Mouse (Mus musculus): ENCODE measurements around the gene Hist1h4i. TPM values are rescaled to one million over a fixed set of nuclear protein-coding genes. Genes with fewer than 3 reads are reported as not detected.

Gene Hist1h4i
- total and polyA plus RNA-seq, 3 experiments = 12.6 to 284 (median 52.2) TPM

GRCm38 (mm10) chr13:22006334-22007120 is 34.6 kb downstream of the Hist1h4i start:
- Histone ChIP-seq H3K4me3 (ENCODE audit: low read depth, low read length) (peak overlapping the region; percentile 70), H3K9me3 (replicated peaks) (no peaks in the 10 kb centered on the region), H3K36me3 (replicated peaks) (no peaks in the 10 kb centered on the region), H3K4me1 (ENCODE audit: insufficient read depth, low read depth, low read length) (peaks cover 30% of the 10 kb centered on the region), H3K27me3 (ENCODE audit: insufficient read depth, low read length) (peaks cover 90% of the 10 kb centered on the region)
- ATAC-seq (ENCODE audit: extremely low read depth, insufficient number of reproducible peaks, low FRiP score, poor library complexity, severe bottlenecking) (no peak), DNase-seq (ENCODE audit: low spot score) (no peak)
- TF ChIP-seq POLR2AphosphoS5 (IDR thresholded peaks at IDR 0.05; ENCODE audit: insufficient replicate concordance, low read depth, low read length) (no peak), TAL1 (conservative IDR thresholded peaks at IDR 0.05; ENCODE audit: low read depth, low read length) (no peak), GATA2 (IDR thresholded peaks at IDR 0.05; ENCODE audit: borderline replicate concordance, low read depth, low read length) (no peak), CTCF (IDR thresholded peaks at IDR 0.05; ENCODE audit: low read depth, low read length) (no peak), GATA1 (IDR thresholded peaks at IDR 0.05; ENCODE audit: borderline replicate concordance, low read length) (no peak)

- DNase-seq (ENCODE audit: low spot score) (no peak), ATAC-seq (ENCODE audit: extremely low read depth, insufficient number of reproducible peaks, low FRiP score, poor library complexity, severe bottlenecking) (peak; percentile 55; the same call in 1 of the 2 replicates)
- peak overlapping the region; percentile 70 for H3K4me3 ChIP-seq (ENCODE audit: low read depth, low read length)
- H3K36me3 ChIP-seq (replicated peaks) = no peaks in the 10 kb centered on the region
- peaks cover 36% of the 10 kb centered on the region for H3K4me1 ChIP-seq (ENCODE audit: insufficient read depth, low read depth, low read length)
- TF ChIP-seq CTCF (IDR thresholded peaks at IDR 0.05; ENCODE audit: low read depth, low read length) (no peak), GATA2 (IDR thresholded peaks at IDR 0.05; ENCODE audit: borderline replicate concordance, low read depth, low read length) (no peak), POLR2AphosphoS5 (IDR thresholded peaks at IDR 0.05; ENCODE audit: insufficient replicate concordance, low read depth, low read length) (no peak), TAL1 (conservative IDR thresholded peaks at IDR 0.05; ENCODE audit: low read depth, low read length) (no peak), GATA1 (IDR thresholded peaks at IDR 0.05; ENCODE audit: borderline replicate concordance, low read length) (no peak)
- peaks cover 91% of the 10 kb centered on the region for H3K27me3 ChIP-seq (ENCODE audit: insufficient read depth, low read length)
- no peaks in the 10 kb centered on the region for H3K9me3 ChIP-seq (replicated peaks)
Measured at GRCm38 (mm10) chr13:22005605-22006333, 35.4 kb downstream of the Hist1h4i start.

GRCm38 (mm10) chr13:22001823-22002222 is 39.3 kb downstream of the Hist1h4i start:
- Histone ChIP-seq H3K4me3 (ENCODE audit: low read depth, low read length) (no peak overlapping the region), H3K9me3 (replicated peaks) (no peaks in the 10 kb centered on the region), H3K36me3 (replicated peaks) (no peaks in the 10 kb centered on the region), H3K27me3 (ENCODE audit: insufficient read depth, low read length) (peaks cover 90% of the 10 kb centered on the region), H3K4me1 (ENCODE audit: insufficient read depth, low read depth, low read length) (peaks cover 40% of the 10 kb centered on the region)
- TF ChIP-seq TAL1 (conservative IDR thresholded peaks at IDR 0.05; ENCODE audit: low read depth, low read length) = no peak
- no peak for TF ChIP-seq GATA2 (IDR thresholded peaks at IDR 0.05; ENCODE audit: borderline replicate concordance, low read depth, low read length)
- TF ChIP-seq POLR2AphosphoS5 (IDR thresholded peaks at IDR 0.05; ENCODE audit: insufficient replicate concordance, low read depth, low read length) = no peak
- no peak for TF ChIP-seq CTCF (IDR thresholded peaks at IDR 0.05; ENCODE audit: low read depth, low read length)
- no peak for TF ChIP-seq GATA1 (IDR thresholded peaks at IDR 0.05; ENCODE audit: borderline replicate concordance, low read length)
- DNase-seq (ENCODE audit: low spot score) (no peak), ATAC-seq (ENCODE audit: extremely low read depth, insufficient number of reproducible peaks, low FRiP score, poor library complexity, severe bottlenecking) (no peak)

GRCm38 (mm10) chr13:22001346-22001745 is 39.8 kb downstream of the Hist1h4i start:
- DNase-seq (ENCODE audit: low spot score) = no peak
- TF ChIP-seq GATA2 (IDR thresholded peaks at IDR 0.05; ENCODE audit: borderline replicate concordance, low read depth, low read length) (no peak), CTCF (IDR thresholded peaks at IDR 0.05; ENCODE audit: low read depth, low read length) (no peak), POLR2AphosphoS5 (IDR thresholded peaks at IDR 0.05; ENCODE audit: insufficient replicate concordance, low read depth, low read length) (no peak), TAL1 (conservative IDR thresholded peaks at IDR 0.05; ENCODE audit: low read depth, low read length) (no peak), GATA1 (IDR thresholded peaks at IDR 0.05; ENCODE audit: borderline replicate concordance, low read length) (no peak)
- Histone ChIP-seq H3K9me3 (replicated peaks) (no peaks in the 10 kb centered on the region), H3K27me3 (ENCODE audit: insufficient read depth, low read length) (peaks cover 88% of the 10 kb centered on the region), H3K4me1 (ENCODE audit: insufficient read depth, low read depth, low read length) (peaks cover 37% of the 10 kb centered on the region), H3K36me3 (replicated peaks) (no peaks in the 10 kb centered on the region), H3K4me3 (ENCODE audit: low read depth, low read length) (no peak overlapping the region)
- ATAC-seq (ENCODE audit: extremely low read depth, insufficient number of reproducible peaks, low FRiP score, poor library complexity, severe bottlenecking) = no peak

GRCm38 (mm10) chr13:21999147-21999546 is 42.0 kb downstream of the Hist1h4i start:
- DNase-seq (ENCODE audit: low spot score) (no peak), ATAC-seq (ENCODE audit: extremely low read depth, insufficient number of reproducible peaks, low FRiP score, poor library complexity, severe bottlenecking) (no peak)
- no peak overlapping the region for H3K4me3 ChIP-seq (ENCODE audit: low read depth, low read length)
- H3K4me1 ChIP-seq (ENCODE audit: insufficient read depth, low read depth, low read length) = peaks cover 36% of the 10 kb centered on the region
- no peaks in the 10 kb centered on the region for H3K36me3 ChIP-seq (replicated peaks)
- no peaks in the 10 kb centered on the region for H3K9me3 ChIP-seq (replicated peaks)
- TF ChIP-seq CTCF (IDR thresholded peaks at IDR 0.05; ENCODE audit: low read depth, low read length) (no peak), POLR2AphosphoS5 (IDR thresholded peaks at IDR 0.05; ENCODE audit: insufficient replicate concordance, low read depth, low read length) (no peak), GATA2 (IDR thresholded peaks at IDR 0.05; ENCODE audit: borderline replicate concordance, low read depth, low read length) (no peak), GATA1 (IDR thresholded peaks at IDR 0.05; ENCODE audit: borderline replicate concordance, low read length) (no peak), TAL1 (conservative IDR thresholded peaks at IDR 0.05; ENCODE audit: low read depth, low read length) (no peak)
- peaks cover 78% of the 10 kb centered on the region for H3K27me3 ChIP-seq (ENCODE audit: insufficient read depth, low read length)

- Histone ChIP-seq H3K27me3 (ENCODE audit: insufficient read depth, low read length) (peaks cover 71% of the 10 kb centered on the region), H3K4me3 (ENCODE audit: low read depth, low read length) (no peak overlapping the region), H3K36me3 (replicated peaks) (no peaks in the 10 kb centered on the region), H3K9me3 (replicated peaks) (no peaks in the 10 kb centered on the region), H3K4me1 (ENCODE audit: insufficient read depth, low read depth, low read length) (peaks cover 40% of the 10 kb centered on the region)
- no peak for TF ChIP-seq CTCF (IDR thresholded peaks at IDR 0.05; ENCODE audit: low read depth, low read length)
- no peak for TF ChIP-seq GATA2 (IDR thresholded peaks at IDR 0.05; ENCODE audit: borderline replicate concordance, low read depth, low read length)
- no peak for TF ChIP-seq POLR2AphosphoS5 (IDR thresholded peaks at IDR 0.05; ENCODE audit: insufficient replicate concordance, low read depth, low read length)
- TF ChIP-seq TAL1 (conservative IDR thresholded peaks at IDR 0.05; ENCODE audit: low read depth, low read length) = no peak
- TF ChIP-seq GATA1 (IDR thresholded peaks at IDR 0.05; ENCODE audit: borderline replicate concordance, low read length) = no peak
- DNase-seq (ENCODE audit: low spot score) (no peak), ATAC-seq (ENCODE audit: extremely low read depth, insufficient number of reproducible peaks, low FRiP score, poor library complexity, severe bottlenecking) (no peak)
Measured at GRCm38 (mm10) chr13:21998412-21998811, 42.8 kb downstream of the Hist1h4i start.

Measured in G1E (cell line).